Mouse (Mus musculus): ENCODE measurements around the gene Filip1l.
A peak's percentile ranks its signal among the peaks of the same experiment; 100 is the strongest.
"Not testable (repeated sequence)": the region's sequence is repeated elsewhere in the genome, so short reads cannot be mapped to it uniquely, and the experiment has no call there.

Gene Filip1l

DNA sequence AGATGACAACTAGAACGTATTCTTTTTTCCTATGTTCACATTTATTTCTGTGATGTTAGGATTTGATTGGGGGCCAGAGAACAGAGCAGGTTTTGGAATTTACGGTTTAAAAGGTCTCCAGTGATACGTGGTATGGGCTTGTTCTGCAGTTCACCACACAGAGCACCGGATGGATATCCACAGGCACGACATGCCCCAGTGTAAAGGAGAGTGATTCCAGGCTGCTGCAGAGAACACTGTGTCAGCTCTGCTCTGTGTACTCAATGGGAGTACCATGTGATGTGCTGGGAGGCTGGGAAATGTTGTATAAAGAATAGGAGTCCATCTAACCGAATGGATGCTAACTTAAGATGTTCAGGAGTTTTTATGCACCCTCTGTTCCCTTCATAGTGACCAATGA is 1.0 kb downstream of the Filip1l start:
- DNase-seq (ENCODE audit: low spot score in 2 of 2): no peak

DNA sequence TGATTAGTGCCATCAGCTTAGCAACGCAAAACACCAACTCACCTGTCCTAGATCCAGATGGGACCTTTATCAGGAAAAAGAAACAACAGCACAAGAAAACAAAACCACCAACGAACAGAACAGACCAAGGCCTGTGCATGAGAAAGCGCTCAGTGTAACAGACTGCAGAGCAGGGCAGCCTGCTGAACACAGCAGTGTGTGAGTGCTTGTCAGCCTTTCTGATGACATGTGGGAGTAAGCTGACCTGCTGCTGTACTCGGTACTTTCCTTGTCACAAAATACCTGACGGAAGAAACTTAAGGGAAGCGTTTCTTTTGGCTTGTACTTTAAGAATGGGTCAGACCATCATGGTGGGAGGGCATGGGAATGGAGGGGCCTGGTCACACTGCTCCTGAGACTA is 3.6 kb downstream of the Filip1l start:
- DNase-seq (ENCODE audit: low spot score in 2 of 2): no peak

DNA sequence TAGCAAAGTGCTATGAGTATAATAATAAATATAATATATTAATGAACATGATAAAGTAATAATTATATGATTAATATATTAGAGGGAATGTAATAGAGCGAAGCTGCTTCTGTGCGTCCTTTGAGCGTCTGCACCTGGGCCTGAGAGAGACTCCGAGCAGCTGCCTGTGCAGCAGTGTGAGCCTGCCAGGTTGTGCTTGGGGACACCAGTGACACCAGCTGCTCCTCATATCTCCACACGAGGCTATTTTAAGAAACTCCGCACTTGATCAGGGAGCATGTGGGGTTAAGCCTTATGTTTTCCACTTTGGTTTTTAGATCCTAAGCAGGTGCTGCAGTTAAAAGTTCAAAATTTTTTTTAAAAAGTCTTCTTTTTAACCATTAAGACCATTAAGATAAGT is 4.1 kb downstream of the Filip1l start:
- no peak for DNase-seq (ENCODE audit: low spot score in 2 of 2)

GRCm38 (mm10) chr16:57359251-57359650 is 6.4 kb downstream of the Filip1l start:
- DNase-seq (ENCODE audit: low spot score in 2 of 2): no peak

DNA sequence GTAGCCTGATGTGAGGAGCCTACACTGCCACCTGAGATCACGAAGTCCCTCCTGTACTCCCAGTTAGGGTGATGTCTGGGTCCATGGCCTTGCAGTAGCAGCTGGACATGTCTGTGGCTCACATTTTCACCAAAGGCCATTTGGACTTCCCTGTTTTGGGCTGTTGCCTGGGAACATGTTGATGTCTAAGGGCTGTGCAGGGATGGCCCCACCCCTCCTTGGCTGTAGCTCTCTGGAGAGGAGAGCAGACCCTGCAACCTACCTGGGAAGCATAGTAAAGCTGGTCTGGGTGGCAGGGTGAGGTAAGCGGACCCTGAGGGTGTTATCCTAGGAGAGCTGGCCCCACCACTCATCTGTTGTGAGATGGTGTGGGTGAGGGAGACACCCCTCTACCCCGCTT is 7.9 kb downstream of the Filip1l start:
- DNase-seq (ENCODE audit: low spot score in 2 of 2): no peak

GRCm38 (mm10) chr16:57362679-57363401 is 9.9 kb downstream of the Filip1l start:
- DNase-seq (ENCODE audit: low spot score in 2 of 2): peak in 1 of 2 experiments; percentile 22

DNA sequence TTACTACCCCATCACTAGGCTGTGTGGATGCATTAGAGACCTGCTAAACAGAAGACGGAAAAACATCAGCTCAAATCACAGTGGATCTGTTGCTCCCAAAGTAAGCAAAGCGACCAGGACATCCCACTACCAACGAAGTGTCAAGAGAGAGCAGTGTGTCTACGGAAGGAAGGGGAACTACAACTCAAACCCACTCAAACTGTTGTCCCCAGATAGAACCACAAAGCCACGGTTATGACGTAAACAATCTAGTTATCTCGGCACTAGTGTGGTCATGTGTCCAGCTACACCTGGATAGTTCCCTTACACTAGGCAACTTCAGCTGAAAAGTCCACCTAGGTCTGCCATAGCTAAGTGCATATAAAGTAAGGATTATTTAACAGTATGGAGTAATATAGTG is 11.6 kb downstream of the Filip1l start:
- no peak for DNase-seq (ENCODE audit: low spot score in 2 of 2)

DNA sequence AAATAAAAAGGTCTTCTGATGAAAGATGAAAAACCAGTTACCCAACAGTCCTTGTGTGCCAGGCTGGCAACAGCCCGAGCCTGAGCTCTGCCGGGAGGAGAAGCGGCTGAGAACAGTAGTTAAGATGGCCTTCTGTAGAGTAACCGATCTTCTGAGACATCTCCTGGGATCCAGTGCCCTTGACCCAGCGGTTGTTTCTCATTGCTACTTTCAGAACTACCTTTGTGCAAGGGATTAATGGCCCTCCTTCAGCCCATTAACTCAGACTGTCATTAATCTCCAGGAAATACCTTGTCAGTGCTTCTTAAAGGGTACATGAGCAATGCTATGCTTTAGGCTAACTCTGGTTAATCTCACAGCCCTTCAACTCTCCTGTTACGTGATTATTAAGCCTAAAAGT is 13.2 kb downstream of the Filip1l start:
- DNase-seq (ENCODE audit: low spot score in 2 of 2): no peak

DNA sequence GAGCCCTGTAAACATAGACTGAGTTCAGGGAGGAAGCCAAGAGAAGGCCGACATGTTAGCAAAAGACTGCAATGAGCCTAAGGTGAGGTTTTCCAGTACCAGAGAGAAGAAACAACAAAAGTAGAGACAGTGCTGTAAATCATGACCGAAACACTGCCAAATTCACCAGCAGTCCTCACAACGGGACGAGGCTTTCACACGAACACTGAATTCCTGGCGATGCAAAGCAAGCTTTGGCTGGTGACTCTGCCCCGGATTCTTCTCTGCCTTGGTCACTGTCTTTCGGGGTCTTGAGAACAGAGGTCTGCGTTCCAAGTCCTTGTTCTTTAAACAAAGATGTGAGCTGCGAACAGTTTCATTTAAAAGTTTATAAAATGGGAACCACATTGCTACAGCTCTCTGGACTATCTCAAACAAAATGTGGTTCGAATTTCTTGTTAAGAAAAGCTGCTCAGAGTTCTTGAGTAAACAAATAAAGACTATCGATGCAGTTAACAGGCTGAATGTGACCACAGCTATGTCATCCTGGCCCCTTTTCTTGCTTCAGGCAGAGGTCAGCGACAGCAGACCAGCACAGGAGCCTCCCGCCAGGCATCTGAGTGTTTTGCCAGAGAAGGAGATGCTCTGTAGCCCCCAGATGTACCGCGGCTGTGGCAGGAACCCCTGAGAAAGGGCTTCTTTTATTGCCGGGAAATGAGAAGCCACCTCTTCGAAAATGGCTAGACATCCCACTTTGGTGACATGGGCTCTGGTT is 14.2 kb downstream of the Filip1l start:
- DNase-seq (ENCODE audit: low spot score in 2 of 2): no peak

- no peak for DNase-seq (ENCODE audit: low spot score in 2 of 2)
Measured at GRCm38 (mm10) chr16:57369846-57370496, 17.1 kb downstream of the Filip1l start.

DNA sequence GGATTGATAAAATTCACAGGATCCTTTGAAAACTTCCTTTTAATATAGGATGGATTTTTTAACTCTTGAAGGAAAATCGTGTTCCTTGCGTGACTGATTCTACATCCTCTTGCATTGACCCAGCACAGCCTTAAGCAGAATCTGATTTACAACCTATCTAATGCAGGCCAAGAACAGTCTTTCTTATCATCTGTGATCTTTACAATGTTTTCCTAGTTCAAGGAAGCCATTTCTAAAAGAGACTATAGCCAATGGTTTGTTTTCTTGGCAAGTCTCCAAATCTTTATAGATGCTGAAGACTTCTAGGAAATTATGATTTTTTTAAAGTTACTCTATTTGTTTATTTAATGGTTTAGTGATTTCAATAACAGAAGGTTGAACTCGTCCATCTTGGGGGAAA is 19.3 kb downstream of the Filip1l start:
- DNase-seq (ENCODE audit: low spot score in 2 of 2): no peak

- no peak for DNase-seq (ENCODE audit: low spot score in 2 of 2)
Measured at GRCm38 (mm10) chr16:57375248-57375837, 22.4 kb downstream of the Filip1l start.

- no peak for DNase-seq (ENCODE audit: low spot score in 2 of 2)
Measured at GRCm38 (mm10) chr16:57378631-57379330, 25.9 kb downstream of the Filip1l start.

GRCm38 (mm10) chr16:57383266-57383971 is 30.5 kb downstream of the Filip1l start:
- DNase-seq (ENCODE audit: low spot score in 2 of 2): no peak

GRCm38 (mm10) chr16:57384274-57384673 is 31.4 kb downstream of the Filip1l start:
- no peak for DNase-seq (ENCODE audit: low spot score in 2 of 2)

DNA sequence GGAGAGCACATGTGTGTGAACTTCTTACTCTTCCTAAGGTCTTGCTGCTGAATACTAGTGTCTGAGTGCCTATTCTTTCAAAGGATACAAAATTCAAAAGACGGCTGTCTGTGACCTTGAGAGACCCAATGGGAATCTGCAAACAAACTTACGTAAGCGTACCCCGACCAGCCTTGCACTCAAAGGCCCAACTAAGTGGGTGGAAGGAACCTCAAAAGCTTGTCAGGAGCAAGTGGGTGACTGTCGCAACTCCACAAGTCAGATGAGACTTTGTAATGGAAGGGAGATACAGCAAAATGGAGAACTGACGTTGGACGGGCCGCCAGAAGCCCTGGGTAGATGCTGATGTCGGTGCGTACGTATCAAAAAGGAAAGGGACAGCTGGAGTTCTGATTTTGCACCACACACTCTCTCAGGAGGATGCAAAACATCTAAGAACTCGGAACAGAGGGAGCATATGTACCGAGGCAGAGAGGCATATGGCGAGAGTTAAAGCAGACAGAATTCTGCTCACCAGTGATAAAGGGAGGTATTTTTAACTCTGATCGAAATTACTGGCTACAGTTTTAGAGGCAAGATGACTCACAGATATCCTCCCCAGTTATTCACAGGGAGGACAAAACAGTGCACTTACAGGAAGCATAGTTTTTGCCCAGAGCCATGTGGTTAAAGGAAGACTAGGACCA is 36.8 kb downstream of the Filip1l start:
- no peak for DNase-seq (ENCODE audit: low spot score in 2 of 2)

DNA sequence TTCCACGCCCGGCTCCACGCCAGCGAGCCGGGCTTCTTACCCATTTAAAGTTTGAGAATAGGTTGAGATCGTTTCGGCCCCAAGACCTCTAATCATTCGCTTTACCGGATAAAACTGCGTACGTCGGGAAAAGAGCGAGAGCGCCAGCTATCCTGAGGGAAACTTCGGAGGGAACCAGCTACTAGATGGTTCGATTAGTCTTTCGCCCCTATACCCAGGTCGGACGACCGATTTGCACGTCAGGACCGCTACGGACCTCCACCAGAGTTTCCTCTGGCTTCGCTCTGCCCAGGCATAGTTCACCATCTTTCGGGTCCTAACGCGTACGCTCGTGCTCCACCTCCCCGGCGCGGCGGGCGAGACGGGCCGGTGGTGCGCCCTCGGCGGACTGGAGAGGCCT is 38.3 kb downstream of the Filip1l start:
- DNase-seq (ENCODE audit: low spot score in 2 of 2): not testable (repeated sequence)

DNA sequence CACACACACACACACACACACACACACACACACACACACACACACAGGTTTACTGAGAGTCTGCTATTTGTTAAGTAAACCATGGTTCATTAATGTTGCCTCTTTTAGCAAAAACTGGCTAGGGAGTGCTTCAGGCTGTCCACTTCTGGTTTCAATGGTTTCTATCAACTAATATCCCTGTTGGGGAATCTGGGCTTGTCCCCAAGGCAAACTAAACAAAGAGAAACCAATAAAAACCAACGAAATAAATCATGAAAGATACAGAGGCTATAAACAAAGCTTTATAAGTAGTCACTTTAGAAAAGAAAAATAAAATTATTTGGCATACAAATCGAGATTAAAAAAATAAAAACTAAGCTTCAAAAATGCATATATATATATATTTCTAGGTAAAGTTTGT is 39.6 kb downstream of the Filip1l start:
- no peak for DNase-seq (ENCODE audit: low spot score in 2 of 2)

GRCm38 (mm10) chr16:57393161-57393560 is 40.3 kb downstream of the Filip1l start:
- no peak for DNase-seq (ENCODE audit: low spot score in 2 of 2)

DNA sequence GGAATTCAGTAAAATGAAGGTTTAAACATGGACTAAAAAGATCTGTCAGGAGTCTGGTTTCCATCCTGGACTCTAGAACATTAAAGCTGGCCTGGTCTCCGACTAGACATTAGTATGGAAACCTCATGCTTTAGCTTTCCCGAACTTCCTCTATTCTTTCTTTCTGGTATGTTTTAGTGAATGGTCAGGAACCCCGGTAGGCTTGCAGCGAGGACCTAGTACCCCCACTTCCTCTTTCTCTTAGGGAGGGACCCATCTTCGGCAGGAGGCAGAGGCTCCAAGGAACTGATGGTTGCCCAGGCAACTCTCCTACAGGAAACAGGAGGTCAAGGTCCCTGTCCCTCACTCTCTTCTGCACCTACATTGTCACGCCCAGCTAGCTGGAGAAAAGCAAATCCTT is 43.4 kb downstream of the Filip1l start:
- DNase-seq (ENCODE audit: low spot score in 2 of 2): no peak

GRCm38 (mm10) chr16:57397845-57398244 is 45.0 kb downstream of the Filip1l start:
- peak; percentile 4 to 46 for DNase-seq (ENCODE audit: low spot score in 2 of 2)

Measured in spleen, postnatal 4 days (tissue).